Mouse (Mus musculus) NIH3T3 (cell line): ENCODE results near the gene Lingo2.

Source experiments
- DNase-seq: peaks from one replicate; pipeline ENCODE4 v3.0.0-alpha.2; 2012; ENCODE audit warnings: low read depth

Gene Lingo2

DNA sequence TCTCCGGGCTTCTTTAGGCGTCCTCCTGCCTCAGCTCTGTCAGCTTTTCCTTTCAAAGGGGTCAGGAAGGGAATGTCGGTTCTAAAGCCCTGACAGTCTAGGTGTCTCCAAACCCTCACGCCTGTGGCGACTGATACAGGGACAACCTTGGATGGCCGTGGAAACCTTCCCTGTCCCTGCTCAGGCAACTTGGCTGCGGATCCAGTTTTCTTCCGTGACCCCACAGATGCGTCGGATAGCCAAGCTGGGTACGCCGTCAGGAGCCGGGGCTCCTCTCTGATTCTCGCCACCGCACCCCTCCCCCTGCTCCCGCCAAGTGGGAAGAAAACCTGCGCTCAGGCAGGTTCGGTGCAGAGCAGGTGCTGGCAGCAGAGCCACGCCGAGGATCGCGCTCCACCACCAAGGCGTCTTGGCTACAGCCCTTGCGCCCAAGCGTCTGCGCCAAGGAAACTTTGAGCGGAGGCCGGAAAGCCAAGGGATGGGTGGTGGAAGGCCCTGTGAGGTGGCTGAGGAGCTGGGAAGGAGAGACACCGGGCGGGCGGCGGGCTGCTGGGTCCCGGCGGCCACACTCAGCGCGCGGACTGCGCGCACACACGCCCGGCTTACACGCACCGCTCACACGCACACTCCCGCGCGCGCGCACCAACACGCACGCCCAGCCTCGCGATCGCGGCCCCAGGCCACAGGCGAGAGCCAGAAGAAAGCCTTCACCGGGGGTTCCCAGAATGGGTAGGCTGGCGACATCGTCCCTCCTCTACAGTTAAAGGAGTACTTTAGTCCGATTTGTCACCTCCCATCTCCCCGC is at the start of gene Lingo2:
Gene Lingo2 (minus strand): TSS at position 598 of the 805 bp plus-strand sequence.
- DNase-seq, result no peak

DNA sequence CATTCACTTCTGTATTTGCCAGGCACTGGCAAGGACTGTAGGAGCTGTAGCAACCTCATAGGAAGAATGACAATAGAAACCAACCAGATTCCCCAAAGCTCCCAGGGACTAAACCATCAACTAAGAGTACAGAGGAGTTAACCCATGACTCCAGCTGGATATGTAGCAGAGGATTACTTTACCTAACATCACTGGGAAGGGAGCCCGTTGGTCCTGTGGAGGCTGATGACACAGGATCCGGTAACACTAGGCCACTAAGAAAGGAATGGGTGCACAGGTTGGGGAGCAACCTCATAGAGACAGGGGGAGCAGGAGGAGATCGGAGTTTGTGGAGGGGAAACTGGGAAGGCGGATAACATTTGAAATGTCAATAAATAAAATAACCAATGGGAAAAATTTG is 21.8 kb upstream of the Lingo2 start:
- no peak for DNase-seq

DNA sequence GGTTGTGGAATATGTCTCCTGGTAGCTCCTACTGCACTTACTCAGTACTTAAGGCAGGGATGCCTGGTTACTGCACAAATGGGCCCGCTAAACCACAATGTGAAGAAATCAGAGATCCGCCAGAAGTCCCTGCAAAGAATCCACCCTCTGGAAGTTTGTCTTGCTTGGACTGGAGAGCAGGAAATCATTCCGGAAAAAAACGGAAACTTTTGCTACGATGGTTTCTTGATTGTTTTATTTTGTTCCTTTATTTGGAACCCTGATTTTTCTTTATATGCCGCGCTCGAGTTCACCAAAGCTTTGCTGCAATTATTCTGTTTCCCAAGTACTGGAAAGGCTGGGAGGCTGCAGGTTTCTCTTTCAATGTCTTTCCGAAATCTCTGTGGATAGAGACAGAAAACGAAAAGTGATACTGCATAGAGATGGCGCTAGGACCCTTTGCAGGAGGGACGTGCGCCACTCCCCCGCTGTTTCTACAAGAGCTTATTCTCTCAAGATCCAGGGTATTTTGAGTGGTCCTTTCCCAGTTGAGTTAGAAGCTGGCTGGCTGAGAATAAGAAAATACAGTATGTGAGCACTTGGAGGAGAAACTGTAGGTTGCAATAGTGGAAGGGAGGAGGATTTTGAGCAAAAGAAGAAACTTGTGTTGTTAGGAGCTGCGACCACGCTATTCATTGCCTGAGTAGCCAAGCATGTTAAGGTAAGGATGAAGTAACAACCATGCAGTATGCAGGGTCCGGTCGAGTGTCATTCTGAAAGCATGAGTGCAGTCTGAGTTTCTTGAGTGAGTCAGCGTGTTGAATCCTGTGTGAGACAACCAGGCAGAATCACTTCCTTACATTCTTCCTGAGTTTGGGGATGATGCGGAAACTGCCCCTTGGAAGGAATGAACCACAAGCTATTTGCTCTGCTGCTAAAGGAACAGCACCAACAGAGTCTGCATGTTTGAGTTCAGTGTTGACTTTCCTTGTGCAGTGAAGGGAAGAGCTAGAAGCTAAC is 1.2 kb upstream of the Lingo2 start:
- DNase-seq, result no peak

DNA sequence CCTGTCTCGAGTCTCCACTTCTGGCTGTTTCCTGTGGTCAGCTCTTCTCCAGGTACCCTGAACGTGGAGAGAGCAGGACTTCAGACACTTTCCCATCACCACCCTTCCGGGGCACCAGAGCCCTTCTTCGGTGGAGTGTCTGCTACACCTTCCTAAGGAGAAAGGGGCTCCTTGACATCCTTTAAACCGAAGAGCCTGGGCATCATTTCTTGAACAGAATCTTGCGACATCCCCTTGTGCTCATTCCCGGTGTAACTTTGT is 338 bp upstream of the Lingo2 start:
- DNase-seq, result no peak

DNA sequence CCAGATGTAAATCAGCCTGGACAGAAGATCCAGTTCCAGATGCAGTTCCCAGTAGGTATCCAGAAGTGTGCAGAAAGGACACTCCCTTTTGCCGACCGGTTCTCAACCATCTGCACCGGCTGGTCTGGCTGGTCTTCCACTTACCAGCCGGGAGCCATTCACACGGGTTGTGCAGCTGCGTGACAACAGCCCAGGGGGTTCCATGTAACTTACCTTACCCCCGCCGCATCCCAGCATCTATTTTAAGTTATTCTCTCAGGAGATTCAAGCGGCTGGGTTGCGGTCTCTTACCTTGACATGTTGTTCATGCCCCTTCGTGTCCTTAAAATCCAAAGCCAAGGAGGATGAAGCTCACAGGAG is 777 bp downstream of the Lingo2 start:
- DNase-seq, result no peak

DNA sequence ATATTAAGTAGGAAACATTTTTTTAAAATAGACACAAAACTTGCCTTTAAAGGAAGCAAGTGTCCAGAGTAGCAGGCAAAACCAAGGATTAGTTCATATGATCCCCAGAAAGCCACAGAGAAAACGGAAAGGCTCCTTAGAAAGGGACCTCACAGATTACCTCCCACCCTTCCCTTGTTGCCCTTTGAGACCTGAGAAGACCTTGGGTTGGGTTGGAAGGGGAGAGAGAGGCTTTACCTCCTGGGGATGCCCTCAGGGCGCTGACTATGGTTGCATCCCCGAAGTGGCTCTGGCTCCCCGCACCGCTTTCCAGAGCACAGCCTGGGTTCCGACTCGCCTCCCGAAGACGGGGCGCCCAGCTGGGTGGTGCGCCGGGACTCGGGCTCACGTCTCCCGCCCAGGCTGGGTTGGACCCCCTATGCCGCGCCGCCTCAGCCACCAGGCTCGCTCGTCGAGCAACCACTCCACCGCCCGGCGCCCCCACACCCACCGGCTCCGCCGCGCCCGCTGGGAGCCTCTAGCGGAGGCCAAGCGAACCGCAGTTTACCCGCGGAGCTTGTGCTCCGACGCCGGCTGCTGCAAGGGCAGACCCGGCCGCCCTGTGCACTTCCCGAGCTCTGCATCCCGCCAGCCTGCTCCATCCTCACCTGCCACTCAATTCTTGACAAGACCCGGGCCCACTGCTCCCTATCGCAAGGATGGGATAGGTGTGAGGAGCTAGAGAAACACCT is 1.4 kb downstream of the Lingo2 start:
- DNase-seq, result no peak

DNA sequence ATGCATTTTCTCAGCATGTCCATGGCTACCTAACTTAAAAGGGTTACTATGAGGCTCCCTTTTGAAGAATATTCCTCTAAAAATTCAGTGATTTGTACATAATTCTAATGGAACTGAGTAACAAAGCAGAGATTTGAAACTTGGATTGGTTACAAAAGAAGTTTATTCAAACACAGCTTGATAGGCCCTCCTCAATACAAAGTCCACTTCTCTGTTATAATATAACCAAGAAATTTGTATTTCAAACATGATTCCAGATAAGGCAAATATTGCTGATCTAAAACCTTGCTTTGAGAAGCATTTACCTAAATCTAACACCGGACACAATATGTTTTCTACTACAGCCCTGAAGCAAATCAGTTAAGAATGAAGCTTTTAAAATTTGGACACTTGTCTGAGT is 60.7 kb downstream of the Lingo2 start:
- DNase-seq, result no peak

DNA sequence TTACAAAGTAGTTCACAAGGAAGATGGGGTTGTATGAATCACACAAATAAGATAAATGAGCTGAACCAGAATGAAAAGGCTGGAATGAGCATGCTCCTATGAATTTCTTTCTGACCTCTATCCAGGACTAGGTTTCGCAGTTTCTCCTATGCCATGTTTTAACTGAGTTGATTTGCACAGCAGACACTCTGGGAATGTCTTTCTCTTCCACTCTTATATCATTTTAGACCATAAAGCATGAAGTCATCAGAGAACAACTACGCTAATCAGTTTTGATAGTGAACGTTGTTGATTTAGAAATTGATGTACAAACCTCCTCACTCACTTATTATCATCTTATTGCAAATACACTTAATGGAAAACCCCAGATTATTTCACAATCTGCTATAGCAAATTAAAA is 61.2 kb downstream of the Lingo2 start:
- DNase-seq, result no peak

DNA sequence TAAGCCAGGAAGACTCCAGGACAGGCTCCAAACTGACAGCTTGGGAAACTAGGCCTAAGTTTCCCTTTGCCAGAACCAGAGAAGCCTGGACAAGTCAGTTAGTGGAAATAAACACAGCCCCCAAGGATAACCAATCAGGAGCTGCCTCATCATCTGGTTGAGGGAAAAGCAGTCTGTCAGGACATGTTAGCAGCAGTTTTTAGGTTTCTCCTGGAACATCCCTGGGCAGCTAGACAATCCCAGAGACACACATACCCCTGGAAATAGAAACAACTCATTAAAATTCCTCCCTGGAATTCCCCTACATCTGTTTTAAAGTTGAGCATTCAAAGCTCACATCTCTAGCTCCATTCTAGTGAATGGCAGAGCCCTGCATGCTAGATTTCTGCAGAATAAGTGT is 76.8 kb downstream of the Lingo2 start:
- no peak for DNase-seq

DNA sequence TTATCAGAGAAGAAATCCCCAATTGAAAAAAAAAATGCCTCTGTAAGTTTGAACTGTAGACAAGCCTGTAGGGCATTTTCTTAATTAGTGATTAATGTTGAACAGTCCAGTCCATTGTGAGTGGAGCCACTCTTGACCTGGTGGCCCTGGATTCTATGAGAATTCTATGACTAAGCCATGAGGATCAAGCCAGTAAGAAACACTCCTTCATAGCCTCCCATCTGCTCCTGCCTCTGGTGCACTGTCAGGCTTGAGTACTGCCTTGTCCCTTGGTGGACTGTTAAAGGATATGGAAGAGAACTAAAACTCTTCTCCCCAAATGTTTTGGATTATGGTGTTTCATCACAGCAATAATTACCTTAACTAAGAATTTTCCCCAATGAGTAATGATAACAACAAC is 126.6 kb downstream of the Lingo2 start:
- DNase-seq, result no peak

DNA sequence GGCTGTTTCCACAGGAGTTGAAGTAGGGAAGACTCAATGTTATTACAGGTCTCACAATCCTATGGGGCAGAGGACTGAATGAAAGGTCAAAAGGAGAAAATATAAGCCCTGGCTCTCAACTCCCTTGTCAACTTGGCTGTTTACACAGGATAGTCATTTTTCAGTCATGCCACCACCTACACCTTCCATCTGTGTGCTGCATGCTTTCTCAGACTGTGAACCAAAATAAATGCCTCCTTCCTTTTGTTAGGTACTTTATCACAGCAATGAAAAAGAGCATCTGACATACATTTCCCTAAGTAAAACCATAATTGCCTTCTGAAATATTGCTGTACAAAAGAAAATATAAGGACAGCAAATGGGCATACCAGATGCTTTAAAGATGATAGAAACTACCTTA is 129.6 kb downstream of the Lingo2 start:
- DNase-seq, result no peak

DNA sequence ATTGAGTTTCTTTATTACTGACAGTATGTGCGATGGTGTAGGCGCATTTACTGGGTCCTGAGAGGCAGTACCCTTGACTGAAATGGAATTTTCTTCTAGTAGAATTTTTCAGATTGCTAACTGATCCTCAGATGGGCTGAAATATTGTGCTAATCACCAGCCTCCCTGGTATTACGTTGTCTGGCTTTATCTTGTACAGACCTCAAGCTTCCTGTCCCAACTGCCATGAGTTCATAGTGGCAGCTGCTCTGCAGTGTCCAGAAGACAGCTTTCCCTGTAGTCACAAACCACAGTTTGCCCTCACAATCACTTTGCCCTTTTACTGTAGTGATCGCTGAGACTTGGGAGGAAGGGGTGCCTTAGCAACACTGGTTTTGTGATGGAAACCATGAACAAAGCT is 176.5 kb downstream of the Lingo2 start:
- no peak for DNase-seq

DNA sequence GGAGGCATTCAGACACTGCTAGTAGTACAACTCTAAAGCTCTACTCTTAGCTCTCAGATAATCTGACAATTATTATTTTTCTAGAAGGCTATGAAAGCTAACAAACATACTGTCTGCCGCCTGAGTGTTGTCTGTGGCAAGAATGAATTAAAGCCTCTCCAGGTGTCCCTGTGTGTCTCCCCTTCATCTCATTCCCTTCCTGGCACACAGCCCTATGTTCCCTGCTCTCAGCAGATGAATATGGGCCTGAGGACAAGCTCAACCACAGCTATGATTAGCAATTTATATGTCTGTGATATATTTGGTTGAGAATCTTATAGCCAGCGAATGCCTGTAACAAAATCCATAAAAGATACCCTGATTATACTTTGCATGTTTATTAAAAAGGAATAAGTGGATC is 220.9 kb downstream of the Lingo2 start:
- DNase-seq, result no peak

DNA sequence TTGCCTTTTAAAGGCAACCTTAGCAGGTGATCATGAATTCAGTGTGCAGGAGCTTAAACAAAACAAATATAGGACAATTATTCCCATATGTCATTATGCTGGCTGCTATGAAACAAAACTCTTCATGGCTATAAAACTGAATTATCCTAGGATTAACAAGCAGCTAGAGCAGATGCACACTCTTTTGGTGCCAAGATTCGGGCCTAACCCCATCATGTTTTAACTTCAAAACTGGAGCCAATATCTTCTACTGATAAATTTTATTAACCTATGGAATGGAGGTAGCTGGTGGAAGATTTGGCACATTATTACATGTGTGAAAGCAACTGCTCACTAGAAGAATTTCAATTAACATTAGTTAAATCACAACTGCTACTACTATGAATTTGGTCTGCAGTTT is 235.1 kb downstream of the Lingo2 start:
- DNase-seq, result no peak

DNA sequence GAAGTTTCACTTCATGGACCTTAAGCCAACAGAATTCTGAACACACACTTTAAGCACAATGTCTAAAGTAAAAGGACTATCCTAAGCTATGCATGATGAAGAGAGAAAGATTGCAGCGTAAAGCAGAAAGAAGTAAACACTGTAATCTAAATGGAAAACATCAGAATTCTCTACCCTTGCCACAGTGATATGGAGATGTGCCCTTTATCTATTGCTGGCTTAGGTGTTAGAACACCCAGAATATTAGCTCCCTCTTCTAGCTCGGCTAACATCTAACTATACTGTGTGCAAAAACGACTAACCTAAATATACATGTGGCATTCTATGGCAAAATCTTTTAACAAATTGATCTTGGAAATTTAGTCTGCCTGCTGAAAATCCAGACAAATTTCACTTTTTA is 252.7 kb downstream of the Lingo2 start:
- DNase-seq, result no peak

DNA sequence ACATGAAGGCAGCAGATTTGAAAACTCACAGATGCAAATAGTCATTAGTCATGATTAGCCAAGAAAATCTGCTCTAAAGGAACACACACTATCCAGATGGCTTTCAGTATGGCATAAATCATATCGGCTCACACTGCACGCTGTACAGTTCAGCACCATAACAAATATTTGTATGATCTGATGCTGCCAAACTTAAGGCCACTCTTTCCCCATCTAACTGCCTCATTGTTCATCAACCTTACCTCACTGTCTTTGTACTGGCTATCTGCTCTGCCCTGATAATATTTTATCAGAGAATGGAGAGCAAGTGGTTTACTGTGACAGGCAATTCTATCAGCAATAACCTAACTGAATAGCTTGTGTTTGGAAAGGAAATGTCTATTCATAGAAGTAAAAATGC is 254.7 kb downstream of the Lingo2 start:
- DNase-seq, result no peak

DNA sequence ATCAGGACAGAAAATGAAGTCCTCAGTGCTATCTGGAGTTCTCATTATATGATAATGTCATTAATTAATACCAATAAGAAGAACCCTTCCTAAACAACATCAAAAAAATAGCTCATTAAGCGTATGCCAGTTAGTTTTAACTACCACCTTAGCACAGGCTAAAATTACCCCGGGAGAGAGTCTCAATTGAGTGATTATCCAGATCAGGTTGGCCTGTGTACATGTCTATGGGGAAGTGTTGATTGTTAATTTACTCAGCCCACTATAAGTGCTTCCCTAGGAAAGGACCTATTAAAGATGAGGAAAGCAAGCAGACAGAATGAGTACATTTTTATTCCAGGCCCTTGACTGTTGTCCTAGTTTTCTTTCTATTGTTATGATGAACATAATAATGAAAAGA is 291.6 kb downstream of the Lingo2 start:
- no peak for DNase-seq

DNA sequence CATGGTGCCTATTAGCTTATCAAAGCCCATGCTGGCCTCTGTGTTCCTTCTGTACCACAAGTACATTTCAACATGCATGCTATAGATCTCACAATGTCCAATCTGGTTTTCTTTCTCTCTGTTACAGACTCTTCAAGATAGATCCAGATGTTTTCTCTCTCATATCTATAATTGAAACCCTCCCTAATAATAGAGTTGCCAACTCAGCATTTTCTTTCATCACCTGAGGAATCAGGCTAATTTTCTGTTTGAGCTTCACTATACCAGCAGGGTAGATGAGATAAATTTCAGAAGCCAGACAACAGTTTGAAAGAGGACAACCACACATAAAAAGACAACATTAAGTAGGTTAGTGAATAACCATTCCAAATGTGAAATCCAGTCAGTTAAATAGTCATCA is 303.8 kb downstream of the Lingo2 start:
- no peak for DNase-seq

DNA sequence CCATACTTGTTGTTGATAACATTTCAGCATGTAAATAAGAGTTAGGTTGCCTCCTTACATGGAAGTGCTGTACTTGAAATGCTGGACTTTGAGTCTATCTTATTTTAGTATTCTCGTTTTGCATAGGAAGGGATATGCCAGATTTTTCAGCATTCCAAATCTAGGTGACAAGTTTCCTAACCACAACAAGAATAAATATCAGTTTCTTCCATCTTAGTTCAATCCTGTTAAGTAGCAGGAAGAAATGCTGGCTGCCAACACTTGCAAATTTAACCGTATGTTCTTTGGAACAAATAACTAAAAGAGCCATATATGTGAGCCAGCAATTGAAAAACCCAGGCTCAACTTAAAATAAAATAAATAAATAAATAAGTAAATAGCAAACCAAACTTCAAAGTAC is 315.9 kb downstream of the Lingo2 start:
- DNase-seq, result no peak

DNA sequence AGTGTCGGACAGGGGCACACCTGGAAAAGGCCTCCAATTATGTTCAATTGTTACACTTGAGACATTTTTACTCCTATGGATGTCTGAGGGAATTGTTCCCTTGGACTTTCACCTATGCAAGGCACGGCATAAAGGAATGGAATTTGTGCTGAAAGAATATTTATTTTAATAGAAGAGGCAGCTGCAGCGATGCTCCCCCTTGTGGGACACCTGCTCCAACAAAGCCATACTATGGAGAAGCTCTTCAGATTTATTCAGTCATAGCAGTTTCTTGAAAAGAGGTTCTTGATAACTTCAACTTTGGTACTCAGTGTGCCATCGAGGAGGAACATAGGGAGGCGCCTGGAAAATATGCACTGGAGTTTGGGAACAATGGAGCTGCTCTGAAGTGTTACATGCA is 374.7 kb downstream of the Lingo2 start:
- no peak for DNase-seq

DNA sequence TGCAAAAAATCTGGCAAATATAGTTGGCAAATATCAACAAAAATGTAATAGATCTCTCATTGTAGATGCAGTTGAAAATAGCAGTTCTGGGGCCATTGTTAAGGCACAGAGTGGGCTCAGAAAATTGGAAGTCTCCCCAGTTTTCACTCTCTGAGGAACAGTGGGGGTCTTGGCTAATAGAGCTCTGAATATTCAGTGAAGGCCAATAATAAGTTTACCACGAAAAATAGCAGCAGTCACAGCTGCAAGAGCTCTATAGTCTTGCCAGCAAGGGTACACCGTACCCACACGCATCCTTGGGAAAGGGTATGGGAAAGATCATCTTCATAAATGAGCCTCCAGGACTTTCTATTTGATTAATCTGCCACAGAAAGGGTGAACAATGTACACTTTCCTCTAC is 375.3 kb downstream of the Lingo2 start:
- DNase-seq, result no peak

DNA sequence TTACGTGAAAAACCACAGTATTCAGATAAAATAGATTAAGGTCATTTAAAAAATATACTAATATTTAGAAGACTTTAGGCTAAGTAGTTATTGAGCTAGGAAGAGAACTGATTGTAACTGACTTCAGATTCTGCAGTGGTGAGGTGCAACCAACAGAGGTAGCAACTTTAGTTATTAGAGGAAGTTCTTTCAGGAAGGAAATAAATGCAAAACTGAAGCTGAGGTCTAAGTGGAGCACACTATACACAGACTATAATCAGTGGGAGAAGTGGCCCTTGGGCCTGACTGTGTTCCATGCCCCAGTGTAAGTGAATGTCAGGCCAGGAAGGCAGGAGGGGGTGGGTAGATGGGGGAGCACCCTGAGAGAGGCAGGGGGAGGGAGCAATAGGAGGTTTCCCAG is 385.0 kb downstream of the Lingo2 start:
- DNase-seq, result no peak

DNA sequence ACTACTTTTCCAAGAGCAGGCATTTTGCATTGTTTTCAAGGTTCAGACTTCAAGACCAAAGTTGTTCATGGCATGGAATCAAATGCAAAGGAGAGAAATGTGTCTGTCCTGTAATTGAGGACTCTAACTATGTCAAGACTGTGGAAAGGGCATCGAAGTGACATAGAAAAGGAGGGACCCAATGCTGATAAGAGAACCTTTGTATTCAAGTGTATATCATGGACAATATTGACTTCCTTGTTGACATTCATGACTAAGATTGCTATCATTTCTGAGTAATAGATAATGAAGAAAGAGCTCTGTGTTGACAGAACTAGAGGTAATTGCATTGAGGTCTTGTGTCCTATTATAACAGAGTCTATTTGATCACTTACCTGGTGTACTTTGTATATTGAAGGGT is 390.6 kb downstream of the Lingo2 start:
- DNase-seq, result no peak
